Mouse (Mus musculus): ENCODE data around the gene Dydc1. TPM values are rescaled to one million over a fixed set of nuclear protein-coding genes. Genes with fewer than 3 reads are reported as not detected.
A peak's percentile ranks its signal among the peaks of the same experiment; 100 is the strongest.

The Dydc1 gene
- polyA plus RNA-seq, 1 experiment from 2014 or later, result not detected

DNA sequence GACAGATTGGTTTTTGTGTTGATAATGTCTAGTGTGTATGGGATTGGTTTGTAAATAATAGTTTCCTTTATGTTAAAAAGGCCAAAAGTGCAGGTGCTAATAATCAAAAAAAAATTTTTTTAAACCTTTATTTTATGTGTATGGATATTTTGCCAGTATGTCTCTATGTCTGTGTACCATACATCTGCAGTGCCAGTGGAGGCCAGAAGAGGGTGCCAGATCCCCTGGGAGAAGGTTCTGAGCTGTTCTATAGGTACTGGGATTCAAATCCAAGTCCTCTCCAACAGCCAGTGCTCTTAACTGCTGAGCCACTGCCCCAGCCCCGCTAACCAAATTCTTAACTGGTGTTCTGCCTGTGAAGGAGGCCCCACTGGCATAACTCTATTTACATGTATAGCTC lies 14.8 kb downstream of the Dydc1 start:
- H3K4me2 ChIP-seq (ENCODE audit: low read depth, low read length, severe bottlenecking), result no peak overlapping the region
- 75% methylated on average over 1 of the region's 1 CpGs for WGBS
- H3K4me3 ChIP-seq (ENCODE audit: low read depth, low read length), result no peak overlapping the region
- H3K4me1 ChIP-seq (replicated peaks; ENCODE audit: control insufficient read depth, insufficient read depth, low read length), result no peaks in the 10 kb centered on the region
- no peak overlapping the region for H3K27ac ChIP-seq (ENCODE audit: low read depth, low read length)
- H3K36me3 ChIP-seq (ENCODE audit: control insufficient read depth, insufficient read depth, low read length), result no peaks in the 10 kb centered on the region
- H3K27me3 ChIP-seq (ENCODE audit: control insufficient read depth, insufficient read depth, low read length), result no peaks in the 10 kb centered on the region
- ATAC-seq (replicated peaks; ENCODE audit: low FRiP score) (peak; percentile 33; the same call in 1 of the 2 replicates), DNase-seq (ENCODE audit: low spot score) (no peak)
- no peaks in the 10 kb centered on the region for H3K9me3 ChIP-seq (ENCODE audit: control insufficient read depth, low read length)
- H3K9ac ChIP-seq (ENCODE audit: low read length), result no peak overlapping the region

DNA sequence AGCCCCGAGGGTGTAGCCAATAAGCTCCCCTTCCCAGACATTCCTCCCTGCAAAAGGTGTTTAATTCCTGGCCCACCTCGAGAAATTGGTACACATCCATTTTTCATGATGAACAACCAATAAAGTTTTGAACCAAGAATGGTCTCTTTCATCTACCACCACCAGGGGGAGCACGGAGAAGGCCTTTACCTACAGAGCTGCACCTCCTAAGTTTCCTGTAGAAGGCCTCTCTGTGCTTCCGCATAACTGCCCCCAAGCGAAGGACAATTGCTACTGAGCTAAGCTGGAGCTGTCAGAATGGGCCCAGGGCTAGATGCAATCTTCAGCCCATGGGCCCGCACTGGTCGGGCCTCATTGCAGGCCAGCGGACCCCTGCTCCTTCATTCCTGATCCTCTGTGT lies 18.1 kb downstream of the Dydc1 start:
- Histone ChIP-seq H3K27me3 (ENCODE audit: control insufficient read depth, insufficient read depth, low read length) (no peaks in the 10 kb centered on the region), H3K36me3 (ENCODE audit: control insufficient read depth, insufficient read depth, low read length) (no peaks in the 10 kb centered on the region), H3K4me2 (ENCODE audit: low read depth, low read length, severe bottlenecking) (no peak overlapping the region), H3K9me3 (ENCODE audit: control insufficient read depth, low read length) (no peaks in the 10 kb centered on the region), H3K4me1 (replicated peaks; ENCODE audit: control insufficient read depth, insufficient read depth, low read length) (no peaks in the 10 kb centered on the region), H3K4me3 (ENCODE audit: low read depth, low read length) (no peak overlapping the region), H3K27ac (ENCODE audit: low read depth, low read length) (no peak overlapping the region), H3K9ac (ENCODE audit: low read length) (no peak overlapping the region)
- DNase-seq (ENCODE audit: low spot score), result peak; percentile 60
- 46% methylated on average over 8 of the region's 8 CpGs for WGBS
- no peak for ATAC-seq (replicated peaks; ENCODE audit: low FRiP score)

DNA sequence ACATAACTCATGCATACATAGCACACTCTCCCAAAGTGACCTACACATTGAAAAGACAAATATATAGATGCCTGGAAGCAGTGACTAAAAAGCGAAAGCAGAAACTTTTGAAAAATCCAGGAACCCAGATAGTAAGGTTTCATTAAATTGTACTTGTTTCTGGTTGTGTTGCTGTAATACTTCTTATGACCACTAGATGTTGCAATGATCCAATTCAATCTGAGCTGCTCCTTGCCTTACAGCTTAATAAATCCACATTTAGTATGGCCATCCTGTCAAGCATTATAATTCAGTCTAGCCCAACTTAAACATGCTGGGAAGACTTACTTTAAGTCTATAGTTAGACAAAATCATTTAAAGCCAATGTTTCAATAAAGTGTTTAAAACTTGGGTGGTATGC lies 21.4 kb downstream of the Dydc1 start:
- ATAC-seq (replicated peaks; ENCODE audit: low FRiP score) (no peak), DNase-seq (ENCODE audit: low spot score) (no peak)
- Histone ChIP-seq H3K27me3 (ENCODE audit: control insufficient read depth, insufficient read depth, low read length) (no peaks in the 10 kb centered on the region), H3K4me1 (replicated peaks; ENCODE audit: control insufficient read depth, insufficient read depth, low read length) (no peaks in the 10 kb centered on the region), H3K36me3 (ENCODE audit: control insufficient read depth, insufficient read depth, low read length) (no peaks in the 10 kb centered on the region), H3K4me3 (ENCODE audit: low read depth, low read length) (no peak overlapping the region), H3K4me2 (ENCODE audit: low read depth, low read length, severe bottlenecking) (no peak overlapping the region), H3K9me3 (ENCODE audit: control insufficient read depth, low read length) (no peaks in the 10 kb centered on the region), H3K9ac (ENCODE audit: low read length) (no peak overlapping the region), H3K27ac (ENCODE audit: low read depth, low read length) (no peak overlapping the region)
- 63% methylated on average over 1 of the region's 1 CpGs for WGBS

DNA sequence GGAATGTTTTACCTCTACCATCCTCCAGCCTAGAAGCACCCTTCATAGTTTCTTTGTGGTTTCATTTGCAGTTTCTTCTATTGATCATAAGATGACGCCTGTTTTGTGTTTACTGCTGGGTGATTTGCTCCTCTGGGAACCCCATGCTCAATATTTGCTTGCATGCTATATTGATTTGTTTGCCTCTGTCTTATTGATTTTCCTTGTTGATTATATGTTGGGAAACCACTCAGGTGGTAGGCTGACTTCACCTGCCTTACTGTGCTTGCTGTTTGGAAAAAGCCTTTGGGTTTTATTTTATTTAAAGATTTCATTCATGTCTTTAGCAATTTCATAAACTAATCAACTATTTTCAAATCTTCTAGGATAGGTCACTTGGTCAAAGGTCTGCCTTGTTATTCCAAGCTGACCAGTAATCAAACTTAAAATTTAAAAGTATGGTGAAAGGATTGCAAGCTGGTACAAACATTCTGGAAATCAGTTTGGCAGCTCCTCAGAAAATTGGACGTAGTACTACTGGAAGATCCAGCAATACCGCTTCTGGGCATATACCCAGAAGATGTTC lies 23.7 kb downstream of the Dydc1 start:
- Histone ChIP-seq H3K4me2 (ENCODE audit: low read depth, low read length, severe bottlenecking) (no peak overlapping the region), H3K27ac (ENCODE audit: low read depth, low read length) (no peak overlapping the region), H3K9me3 (ENCODE audit: control insufficient read depth, low read length) (no peaks in the 10 kb centered on the region), H3K27me3 (ENCODE audit: control insufficient read depth, insufficient read depth, low read length) (no peaks in the 10 kb centered on the region), H3K9ac (ENCODE audit: low read length) (no peak overlapping the region), H3K4me1 (replicated peaks; ENCODE audit: control insufficient read depth, insufficient read depth, low read length) (no peaks in the 10 kb centered on the region), H3K36me3 (ENCODE audit: control insufficient read depth, insufficient read depth, low read length) (no peaks in the 10 kb centered on the region), H3K4me3 (ENCODE audit: low read depth, low read length) (no peak overlapping the region)
- DNase-seq (ENCODE audit: low spot score), result no peak
- ATAC-seq (replicated peaks; ENCODE audit: low FRiP score), result no peak
- WGBS, result 95% methylated on average over 3 of the region's 3 CpGs

DNA sequence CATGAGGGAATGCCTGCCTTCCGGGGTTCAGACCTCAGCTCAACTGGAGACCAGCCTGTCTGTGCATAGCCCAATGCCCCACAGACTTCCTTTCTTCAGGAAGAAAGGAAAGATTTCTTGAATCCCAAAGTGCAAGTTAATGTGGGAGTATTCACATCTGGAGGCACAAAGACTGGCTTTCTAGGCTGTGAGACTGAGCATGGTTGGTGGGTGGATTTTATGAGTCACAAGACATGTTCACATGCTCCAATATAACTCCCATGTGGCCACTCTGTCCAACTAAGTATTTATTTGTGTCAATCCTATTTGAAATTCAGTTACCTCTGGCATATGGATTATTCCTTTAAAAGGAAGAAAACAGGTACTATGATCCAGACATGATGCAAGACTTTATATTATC lies 26.0 kb downstream of the Dydc1 start:
- no peak for DNase-seq (ENCODE audit: low spot score)
- Histone ChIP-seq H3K9ac (ENCODE audit: low read length) (no peak overlapping the region), H3K4me2 (ENCODE audit: low read depth, low read length, severe bottlenecking) (no peak overlapping the region), H3K36me3 (ENCODE audit: control insufficient read depth, insufficient read depth, low read length) (no peaks in the 10 kb centered on the region), H3K9me3 (ENCODE audit: control insufficient read depth, low read length) (no peaks in the 10 kb centered on the region), H3K27me3 (ENCODE audit: control insufficient read depth, insufficient read depth, low read length) (no peaks in the 10 kb centered on the region), H3K27ac (ENCODE audit: low read depth, low read length) (no peak overlapping the region), H3K4me3 (ENCODE audit: low read depth, low read length) (no peak overlapping the region), H3K4me1 (replicated peaks; ENCODE audit: control insufficient read depth, insufficient read depth, low read length) (no peaks in the 10 kb centered on the region)
- 73% methylated on average over 1 of the region's 1 CpGs for WGBS
- ATAC-seq (replicated peaks; ENCODE audit: low FRiP score), result no peak

DNA sequence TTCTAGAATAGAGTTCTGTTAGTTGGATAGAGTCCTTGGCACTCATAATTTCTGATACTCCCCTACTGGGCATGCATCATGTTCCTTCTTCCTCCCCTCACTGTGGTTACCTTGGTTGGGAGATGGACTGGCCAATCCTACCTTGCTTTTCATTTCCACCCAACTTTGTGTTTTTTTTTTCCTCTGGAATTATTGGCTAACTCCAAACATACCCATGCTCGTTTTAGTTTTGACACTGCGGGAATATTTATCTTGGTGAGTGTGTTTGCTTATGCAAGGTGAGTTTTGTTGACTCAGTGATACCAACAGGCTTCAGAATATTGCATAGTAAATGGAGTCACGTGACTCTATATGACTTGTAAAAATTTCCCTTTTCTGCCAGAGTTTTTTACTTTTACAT lies 28.0 kb downstream of the Dydc1 start:
- ATAC-seq (replicated peaks; ENCODE audit: low FRiP score) (no peak), DNase-seq (ENCODE audit: low spot score) (no peak)
- Histone ChIP-seq H3K27me3 (ENCODE audit: control insufficient read depth, insufficient read depth, low read length) (no peaks in the 10 kb centered on the region), H3K4me1 (replicated peaks; ENCODE audit: control insufficient read depth, insufficient read depth, low read length) (no peaks in the 10 kb centered on the region), H3K36me3 (ENCODE audit: control insufficient read depth, insufficient read depth, low read length) (no peaks in the 10 kb centered on the region), H3K4me2 (ENCODE audit: low read depth, low read length, severe bottlenecking) (no peak overlapping the region), H3K27ac (ENCODE audit: low read depth, low read length) (no peak overlapping the region), H3K9me3 (ENCODE audit: control insufficient read depth, low read length) (no peaks in the 10 kb centered on the region), H3K9ac (ENCODE audit: low read length) (no peak overlapping the region), H3K4me3 (ENCODE audit: low read depth, low read length) (no peak overlapping the region)
- 96% methylated on average over 3 of the region's 3 CpGs for WGBS

DNA sequence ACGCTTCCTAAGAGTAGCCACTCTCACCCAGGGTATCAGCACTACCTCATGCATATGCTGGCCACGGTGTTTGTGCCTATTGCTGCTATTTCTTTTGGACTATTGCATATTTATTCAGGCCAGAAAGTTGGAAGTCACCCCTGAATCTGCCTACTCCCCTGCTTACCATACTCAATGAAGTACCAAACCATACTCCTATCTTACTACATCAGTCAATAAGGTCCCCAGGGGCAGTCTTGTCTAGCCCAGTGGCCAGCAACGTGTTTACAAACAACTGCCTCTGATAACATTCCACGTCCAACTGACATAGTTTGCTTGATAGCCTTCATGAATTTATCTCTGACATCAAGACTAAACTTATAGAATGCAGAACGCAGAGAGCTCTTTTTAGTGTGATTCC lies 28.5 kb downstream of the Dydc1 start:
- Histone ChIP-seq H3K4me1 (replicated peaks; ENCODE audit: control insufficient read depth, insufficient read depth, low read length) (no peaks in the 10 kb centered on the region), H3K27ac (ENCODE audit: low read depth, low read length) (no peak overlapping the region), H3K9ac (ENCODE audit: low read length) (no peak overlapping the region), H3K4me2 (ENCODE audit: low read depth, low read length, severe bottlenecking) (no peak overlapping the region), H3K36me3 (ENCODE audit: control insufficient read depth, insufficient read depth, low read length) (no peaks in the 10 kb centered on the region), H3K27me3 (ENCODE audit: control insufficient read depth, insufficient read depth, low read length) (no peaks in the 10 kb centered on the region), H3K9me3 (ENCODE audit: control insufficient read depth, low read length) (no peaks in the 10 kb centered on the region), H3K4me3 (ENCODE audit: low read depth, low read length) (no peak overlapping the region)
- DNase-seq (ENCODE audit: low spot score), result no peak
- WGBS, result 86% methylated on average over 5 of the region's 5 CpGs
- ATAC-seq (replicated peaks; ENCODE audit: low FRiP score), result no peak

DNA sequence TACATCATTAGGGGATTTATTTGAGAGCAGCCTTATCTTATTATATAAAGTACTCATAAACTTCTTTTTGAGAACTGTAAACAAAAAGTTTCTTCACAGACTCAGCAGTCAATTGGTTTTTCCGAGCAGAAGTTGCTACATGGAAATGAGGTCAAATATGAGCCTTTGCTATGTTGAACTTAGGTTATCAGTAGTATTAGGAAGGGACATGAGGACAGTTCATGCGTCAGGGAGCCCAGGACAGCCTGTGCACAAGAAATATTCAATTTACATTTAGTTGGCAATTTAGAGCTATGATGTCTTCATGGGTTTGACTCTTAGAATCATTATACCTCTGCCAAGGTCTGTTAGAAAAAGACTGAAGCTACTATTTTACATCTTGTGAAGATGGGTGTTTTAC lies 29.6 kb downstream of the Dydc1 start:
- no peaks in the 10 kb centered on the region for H3K36me3 ChIP-seq (ENCODE audit: control insufficient read depth, insufficient read depth, low read length)
- H3K4me1 ChIP-seq (replicated peaks; ENCODE audit: control insufficient read depth, insufficient read depth, low read length), result no peaks in the 10 kb centered on the region
- H3K27ac ChIP-seq (ENCODE audit: low read depth, low read length), result no peak overlapping the region
- no peaks in the 10 kb centered on the region for H3K9me3 ChIP-seq (ENCODE audit: control insufficient read depth, low read length)
- WGBS, result 86% methylated on average over 2 of the region's 2 CpGs
- DNase-seq (ENCODE audit: low spot score), result no peak
- H3K9ac ChIP-seq (ENCODE audit: low read length), result no peak overlapping the region
- H3K4me3 ChIP-seq (ENCODE audit: low read depth, low read length), result no peak overlapping the region
- H3K4me2 ChIP-seq (ENCODE audit: low read depth, low read length, severe bottlenecking), result no peak overlapping the region
- no peak for ATAC-seq (replicated peaks; ENCODE audit: low FRiP score)
- H3K27me3 ChIP-seq (ENCODE audit: control insufficient read depth, insufficient read depth, low read length), result no peaks in the 10 kb centered on the region

DNA sequence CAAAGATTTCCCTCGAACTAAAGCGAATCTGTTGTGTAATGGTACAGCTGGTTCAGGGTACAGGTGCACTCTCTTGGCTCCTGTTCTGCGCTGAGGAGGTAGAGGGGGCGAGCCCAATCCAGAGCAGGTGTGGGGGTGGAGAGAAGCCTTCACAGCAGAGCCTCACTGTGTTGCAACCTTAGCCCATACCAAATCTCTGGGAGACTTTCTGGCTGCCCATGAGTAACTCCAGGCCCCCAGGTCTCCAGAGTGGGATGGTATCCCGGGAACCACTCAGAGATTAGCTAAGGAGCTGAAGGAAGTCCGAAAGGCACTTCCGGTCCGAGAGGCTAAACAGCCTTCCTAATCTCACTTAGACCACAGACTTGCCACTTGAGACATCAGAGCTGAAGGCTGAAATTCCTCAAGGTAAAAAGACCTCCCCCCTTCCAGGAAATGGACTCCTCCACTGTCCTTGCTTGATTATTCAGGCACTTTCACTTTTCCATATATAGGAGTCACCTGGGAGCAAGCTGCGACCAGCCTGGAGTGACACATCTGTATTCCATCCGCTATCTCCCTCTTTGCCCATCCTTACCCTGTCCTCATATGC lies 32.2 kb downstream of the Dydc1 start, which contains the start of gene Mat1a:
TSS of gene Mat1a (plus strand) at position 183 of the 592 bp plus-strand sequence.
- no peak within 1 kb of the TSS for H3K4me3 ChIP-seq (ENCODE audit: low read depth, low read length)
- H3K27ac ChIP-seq (ENCODE audit: low read depth, low read length), result no peak within 1 kb of the TSS
- 80% methylated on average over 10 of the region's 10 CpGs for WGBS
- H3K9me3 ChIP-seq (ENCODE audit: control insufficient read depth, low read length), result no peaks in the 10 kb centered on the region
- no peaks in the 10 kb centered on the region for H3K27me3 ChIP-seq (ENCODE audit: control insufficient read depth, insufficient read depth, low read length)
- H3K4me1 ChIP-seq (replicated peaks; ENCODE audit: control insufficient read depth, insufficient read depth, low read length), result no peaks in the 10 kb centered on the region
- H3K4me2 ChIP-seq (ENCODE audit: low read depth, low read length, severe bottlenecking), result no peak within 1 kb of the TSS
- DNase-seq (ENCODE audit: low spot score) (no peak), ATAC-seq (replicated peaks; ENCODE audit: low FRiP score) (no peak)
- no peaks in the 10 kb centered on the region for H3K36me3 ChIP-seq (ENCODE audit: control insufficient read depth, insufficient read depth, low read length)
- H3K9ac ChIP-seq (ENCODE audit: low read length), result no peak within 1 kb of the TSS
